Comparison of ENCODE assay signal across 9 mouse cellular contexts in the genomic region with DNA sequence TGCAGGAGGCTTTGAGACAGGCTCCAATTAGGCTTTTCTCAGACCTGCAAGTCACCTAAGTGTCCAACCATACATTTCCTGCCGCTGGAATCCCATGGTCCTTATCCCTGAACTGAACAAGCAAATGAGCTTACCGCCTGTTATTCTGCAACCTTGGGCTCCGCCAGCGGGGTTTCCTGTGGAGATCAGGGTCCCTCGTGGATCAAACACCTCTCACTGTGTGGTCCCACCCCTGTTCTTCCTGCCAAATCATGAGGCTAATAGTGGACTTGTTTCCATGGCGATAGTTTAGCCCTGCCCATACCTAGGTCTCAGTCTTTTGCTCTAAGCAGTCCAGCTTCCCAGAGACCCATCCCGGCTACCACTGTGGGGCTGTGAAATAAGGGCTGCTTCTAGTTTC. TPM values are rescaled to one million over a fixed set of nuclear protein-coding genes. Genes with fewer than 3 reads are reported as not detected.
DNase-seq lines count a peak whose midpoint lies in the region; ATAC-seq and TF ChIP-seq lines count a peak whose summit lies in the region.
"Had no signal": no experiment of that assay in that cellular context is flagged by ENCODE, and none has a peak within 500 bp of the region (broad histone marks: within the 10 kb centered on the region; RNA-seq: fewer than 3 reads in every experiment).

No protein-coding gene starts in this region.

- H3K4me1 ChIP-seq in kidney, embryonic 14.5 days (ENCODE audit: control insufficient read depth, insufficient read depth, low read length): peaks cover 40% of the 10 kb centered on the region
- peaks cover 50% of the 10 kb centered on the region for H3K4me1 ChIP-seq in brown adipose tissue, adult 24 weeks (ENCODE audit: control insufficient read depth, insufficient read depth, insufficient read length, low read length)
- peaks cover 74% of the 10 kb centered on the region for H3K4me1 ChIP-seq in heart, embryonic 10.5 days
- peaks cover 17% of the 10 kb centered on the region for H3K4me1 ChIP-seq in limb, embryonic 14.5 days (ENCODE audit: control insufficient read depth, insufficient read depth, low read length)
- no peaks in the 10 kb centered on the region for H3K4me1 ChIP-seq in thymus, adult 2 months (replicated peaks; ENCODE audit: control insufficient read depth, insufficient read depth, low read length)

- no peak overlapping the region for H3K9ac ChIP-seq in kidney, embryonic 14.5 days (ENCODE audit: low read depth, low read length)
- H3K9ac ChIP-seq in limb, embryonic 14.5 days (ENCODE audit: low read depth, low read length, severe bottlenecking): 0 out of 2 replicates have a peak overlapping the region, but pooled peaks have one; percentile 5

- no peak overlapping the region for H3K4me2 ChIP-seq in kidney, embryonic 14.5 days (replicated peaks; ENCODE audit: low read depth, low read length)
- H3K4me2 ChIP-seq in limb, embryonic 14.5 days (replicated peaks; ENCODE audit: low read depth, low read length, severe bottlenecking): no peak overlapping the region

- DNase-seq in kidney, postnatal 10 days: no peak
- no peak for DNase-seq in heart, embryonic 10.5 days (ENCODE audit: low spot score)
- DNase-seq in limb, embryonic 14.5 days (ENCODE audit: low spot score): peak; percentile 63
- DNase-seq in thymus, adult 2 months: no peak
- DNase-seq in urinary bladder, adult 2 months (ENCODE audit: low spot score): no peak
- DNase-seq: right cerebral cortex, adult 18-20 months had no signal

- WGBS in kidney, embryonic 14.5 days: 26% methylated on average over 7 of the region's 7 CpGs
- WGBS in heart, embryonic 10.5 days: 62% methylated on average over 7 of the region's 7 CpGs
- 17% methylated on average over 7 of the region's 7 CpGs for WGBS in limb, embryonic 14.5 days
- 81% methylated on average over 7 of the region's 7 CpGs for WGBS in thymus, adult 2 months

- ATAC-seq in kidney, embryonic 14.5 days (ENCODE audit: low FRiP score, low TSS enrichment): peak; percentile 72
- peak; percentile 83 for ATAC-seq in limb, embryonic 14.5 days (ENCODE audit: low FRiP score, low read depth)

- H3K27me3 ChIP-seq in kidney, embryonic 14.5 days (ENCODE audit: control insufficient read depth, insufficient read depth, low read length): no peaks in the 10 kb centered on the region
- H3K27me3 ChIP-seq in heart, embryonic 10.5 days (ENCODE audit: insufficient read depth, poor library complexity, severe bottlenecking): no peaks in the 10 kb centered on the region
- no peaks in the 10 kb centered on the region for H3K27me3 ChIP-seq in limb, embryonic 14.5 days (ENCODE audit: control insufficient read depth, insufficient read depth, low read length)
- no peaks in the 10 kb centered on the region for H3K27me3 ChIP-seq in thymus, adult 2 months (ENCODE audit: control insufficient read depth, insufficient read depth, low read length)

- no peak overlapping the region for H3K4me3 ChIP-seq in kidney, embryonic 14.5 days (ENCODE audit: low read length)
- peak overlapping the region; percentile 37 for H3K4me3 ChIP-seq in brown adipose tissue, adult 24 weeks (ENCODE audit: insufficient read depth, low read depth, low read length)
- no peak overlapping the region for H3K4me3 ChIP-seq in heart, embryonic 10.5 days
- H3K4me3 ChIP-seq in limb, embryonic 14.5 days (replicated peaks; ENCODE audit: low read length): no peak overlapping the region
- H3K4me3 ChIP-seq in thymus, adult 2 months (ENCODE audit: control insufficient read depth, insufficient read depth, low read length): no peak overlapping the region
- H3K4me3 ChIP-seq: megakaryocyte, embryonic 14.5 days had no signal

- no peaks in the 10 kb centered on the region for H3K9me3 ChIP-seq in kidney, embryonic 14.5 days (ENCODE audit: control insufficient read depth, low read length)
- H3K9me3 ChIP-seq in heart, embryonic 10.5 days: no peaks in the 10 kb centered on the region
- no peaks in the 10 kb centered on the region for H3K9me3 ChIP-seq in limb, embryonic 14.5 days (ENCODE audit: control insufficient read depth, low read length)
- H3K9me3 ChIP-seq: megakaryocyte, embryonic 14.5 days had no signal

- H3K27ac ChIP-seq in kidney, embryonic 14.5 days (ENCODE audit: low read depth, low read length): no peak overlapping the region
- peak overlapping the region; percentile 89 for H3K27ac ChIP-seq in brown adipose tissue, adult 24 weeks (replicated peaks; ENCODE audit: low read depth, low read length)
- 0 out of 2 replicates have a peak overlapping the region, but pooled peaks have one; percentile 52 for H3K27ac ChIP-seq in heart, embryonic 10.5 days
- peak overlapping the region; percentile 44; the same call in 1 of the 2 replicates for H3K27ac ChIP-seq in limb, embryonic 14.5 days (replicated peaks; ENCODE audit: low read depth, low read length)
- no peak overlapping the region for H3K27ac ChIP-seq in thymus, adult 2 months (ENCODE audit: control insufficient read depth, insufficient read depth, low read length)

- no peaks in the 10 kb centered on the region; the same call in 1 of the 2 replicates for H3K36me3 ChIP-seq in kidney, embryonic 14.5 days (ENCODE audit: control insufficient read depth, insufficient read depth, low read length)
- no peaks in the 10 kb centered on the region for H3K36me3 ChIP-seq in heart, embryonic 10.5 days
- H3K36me3 ChIP-seq in limb, embryonic 14.5 days (ENCODE audit: control insufficient read depth, insufficient read depth, low read length): no peaks in the 10 kb centered on the region; the same call in 1 of the 2 replicates
- H3K36me3 ChIP-seq in thymus, adult 2 months (ENCODE audit: control insufficient read depth, insufficient read depth, low read length): no peaks in the 10 kb centered on the region

- TF ChIP-seq CTCF in thymus, adult 2 months (IDR thresholded peaks at IDR 0.05; ENCODE audit: borderline replicate concordance, control insufficient read depth, extremely low read depth, insufficient read depth, low read length, poor library complexity): no peak

- TF ChIP-seq POLR2A in limb, embryonic 14.5 days (IDR thresholded peaks at IDR 0.05; ENCODE audit: borderline replicate concordance, extremely low read depth, insufficient read depth, insufficient read length): no peak
- no peak for TF ChIP-seq POLR2A in thymus, adult 2 months (IDR thresholded peaks at IDR 0.05; ENCODE audit: control insufficient read depth, extremely low read depth, insufficient read depth, low read length, poor library complexity)

RNA-seq across cellular contexts. Expression of a gene that starts 8.3 kb away (rescaled TPM):
- 66.6 and 71.4 TPM in 2 replicates for polyA plus RNA-seq in kidney, embryonic 14.5 days (2014; fragmentation: Nextera tagmentation; extraction: Ambion mirVana)
- 10.6 and 13.6 TPM in 2 replicates for polyA plus RNA-seq in brown adipose tissue, adult 24 weeks (2012; ENCODE audit: insufficient read depth, insufficient read length, missing spikeins)
- 40.1 and 49.9 TPM in 2 replicates for polyA plus RNA-seq in heart, embryonic 10.5 days (2016; fragmentation: Nextera tagmentation; extraction: Ambion mirVana)
- polyA plus RNA-seq in limb, embryonic 14.5 days (2012; rRNA removed): 39.3 and 43.5 TPM in 2 replicates
- 73.6 and 75.0 TPM in 2 replicates for polyA plus RNA-seq in limb, embryonic 14.5 days (2014; fragmentation: Nextera tagmentation; extraction: Ambion mirVana)
- polyA plus RNA-seq in thymus, adult 2 months (2012; rRNA removed): 13.2 and 17.9 TPM in 2 replicates
- 11.7 and 12.0 TPM in 2 replicates for polyA plus RNA-seq in urinary bladder, adult 2 months (2012; rRNA removed)

RNA-seq across cellular contexts. Expression of a gene that starts 41.3 kb away (rescaled TPM):
- polyA plus RNA-seq in kidney, embryonic 14.5 days (2014; fragmentation: Nextera tagmentation; extraction: Ambion mirVana): 45.7 and 47.3 TPM in 2 replicates
- 40.2 and 40.9 TPM in 2 replicates for polyA plus RNA-seq in brown adipose tissue, adult 24 weeks (2012; ENCODE audit: insufficient read depth, insufficient read length, missing spikeins)
- polyA plus RNA-seq in heart, embryonic 10.5 days (2016; fragmentation: Nextera tagmentation; extraction: Ambion mirVana): 38.1 and 46.4 TPM in 2 replicates
- 32.8 and 36.1 TPM in 2 replicates for polyA plus RNA-seq in limb, embryonic 14.5 days (2012; rRNA removed)
- 54.0 and 55.2 TPM in 2 replicates for polyA plus RNA-seq in limb, embryonic 14.5 days (2014; fragmentation: Nextera tagmentation; extraction: Ambion mirVana)
- polyA plus RNA-seq in thymus, adult 2 months (2012; rRNA removed): 29.0 and 30.3 TPM in 2 replicates
- polyA plus RNA-seq in urinary bladder, adult 2 months (2012; rRNA removed): 16.8 and 19.0 TPM in 2 replicates

RNA-seq across cellular contexts. Expression of a gene that starts 41.3 kb away (rescaled TPM):
- 12.7 and 15.5 TPM in 2 replicates for polyA plus RNA-seq in kidney, embryonic 14.5 days (2014; fragmentation: Nextera tagmentation; extraction: Ambion mirVana)
- 17.7 and 20.2 TPM in 2 replicates for polyA plus RNA-seq in brown adipose tissue, adult 24 weeks (2012; ENCODE audit: insufficient read depth, insufficient read length, missing spikeins)
- 15.9 and 16.9 TPM in 2 replicates for polyA plus RNA-seq in heart, embryonic 10.5 days (2016; fragmentation: Nextera tagmentation; extraction: Ambion mirVana)
- polyA plus RNA-seq in limb, embryonic 14.5 days (2012; rRNA removed): 10.1 and 11.4 TPM in 2 replicates
- 9.1 and 10.6 TPM in 2 replicates for polyA plus RNA-seq in limb, embryonic 14.5 days (2014; fragmentation: Nextera tagmentation; extraction: Ambion mirVana)
- 21.6 and 22.9 TPM in 2 replicates for polyA plus RNA-seq in thymus, adult 2 months (2012; rRNA removed)
- 11.6 and 11.8 TPM in 2 replicates for polyA plus RNA-seq in urinary bladder, adult 2 months (2012; rRNA removed)

RNA-seq across cellular contexts. Expression of a gene that starts 49.2 kb away (rescaled TPM):
- 0.38 TPM in 1 of 2 replicates, not detected in the other for polyA plus RNA-seq in kidney, embryonic 14.5 days (2014; fragmentation: Nextera tagmentation; extraction: Ambion mirVana)
- not detected in 2 replicates for polyA plus RNA-seq in brown adipose tissue, adult 24 weeks (2012; ENCODE audit: insufficient read depth, insufficient read length, missing spikeins)
- polyA plus RNA-seq in heart, embryonic 10.5 days (2016; fragmentation: Nextera tagmentation; extraction: Ambion mirVana): 0.30 and 0.49 TPM in 2 replicates
- polyA plus RNA-seq in limb, embryonic 14.5 days (2012; rRNA removed): not detected in 2 replicates
- polyA plus RNA-seq in limb, embryonic 14.5 days (2014; fragmentation: Nextera tagmentation; extraction: Ambion mirVana): 0.93 TPM in 1 of 2 replicates, not detected in the other
- polyA plus RNA-seq in thymus, adult 2 months (2012; rRNA removed): not detected in 2 replicates
- polyA plus RNA-seq in urinary bladder, adult 2 months (2012; rRNA removed): not detected in 2 replicates

RNA-seq across cellular contexts. Expression of a gene that starts 59.9 kb away (rescaled TPM):
- 24.7 and 33.5 TPM in 2 replicates for polyA plus RNA-seq in kidney, embryonic 14.5 days (2014; fragmentation: Nextera tagmentation; extraction: Ambion mirVana)
- 15.4 and 16.9 TPM in 2 replicates for polyA plus RNA-seq in brown adipose tissue, adult 24 weeks (2012; ENCODE audit: insufficient read depth, insufficient read length, missing spikeins)
- polyA plus RNA-seq in heart, embryonic 10.5 days (2016; fragmentation: Nextera tagmentation; extraction: Ambion mirVana): 19.1 and 23.3 TPM in 2 replicates
- 56.5 and 58.2 TPM in 2 replicates for polyA plus RNA-seq in limb, embryonic 14.5 days (2012; rRNA removed)
- 51.2 and 61.1 TPM in 2 replicates for polyA plus RNA-seq in limb, embryonic 14.5 days (2014; fragmentation: Nextera tagmentation; extraction: Ambion mirVana)
- 21.6 and 24.5 TPM in 2 replicates for polyA plus RNA-seq in thymus, adult 2 months (2012; rRNA removed)
- polyA plus RNA-seq in urinary bladder, adult 2 months (2012; rRNA removed): 28.0 and 61.1 TPM in 2 replicates

Comparison
In these comparisons a context has a peak if more than half of its experiments do, and no peak if none do; other contexts are left out.
1. H3K27ac ChIP-seq: peak in brown adipose tissue, adult 24 weeks (single experiment), heart, embryonic 10.5 days (single experiment) and limb, embryonic 14.5 days (single experiment); none in kidney, embryonic 14.5 days (single experiment) and thymus, adult 2 months (single experiment).